Mouse (Mus musculus): ENCODE measurements around the gene F5. TPM values are rescaled to one million over a fixed set of nuclear protein-coding genes. Genes with fewer than 3 reads are reported as not detected.

Gene F5
- total RNA-seq (2021), result under 1 TPM; 0.12 to 0.28 TPM
- long read RNA-seq, experiment 1, result 0 reads
- long read RNA-seq, experiment 2, result 0 reads

GRCm38 (mm10) chr1:164151387-164152088, at the start of gene F5:
Gene F5 (plus strand): TSS chr1:164151838.
- DNase-seq, result no peak
- intact Hi-C loops (cut with DNase I), result no loop called here

GRCm38 (mm10) chr1:164109763-164110162, 41.9 kb upstream of the F5 start:
- no peak for DNase-seq

GRCm38 (mm10) chr1:164110591-164111329, 40.9 kb upstream of the F5 start:
- intact Hi-C loops (cut with DNase I), result no loop called here
- DNase-seq, result no peak

More at GRCm38 (mm10) chr1:164109763-164110162, 41.9 kb upstream of the F5 start:
- intact Hi-C loops (cut with DNase I), result no loop called here

GRCm38 (mm10) chr1:164114280-164114679, 37.4 kb upstream of the F5 start:
- intact Hi-C loops (cut with DNase I), result no loop called here
- DNase-seq, result no peak

DNA sequence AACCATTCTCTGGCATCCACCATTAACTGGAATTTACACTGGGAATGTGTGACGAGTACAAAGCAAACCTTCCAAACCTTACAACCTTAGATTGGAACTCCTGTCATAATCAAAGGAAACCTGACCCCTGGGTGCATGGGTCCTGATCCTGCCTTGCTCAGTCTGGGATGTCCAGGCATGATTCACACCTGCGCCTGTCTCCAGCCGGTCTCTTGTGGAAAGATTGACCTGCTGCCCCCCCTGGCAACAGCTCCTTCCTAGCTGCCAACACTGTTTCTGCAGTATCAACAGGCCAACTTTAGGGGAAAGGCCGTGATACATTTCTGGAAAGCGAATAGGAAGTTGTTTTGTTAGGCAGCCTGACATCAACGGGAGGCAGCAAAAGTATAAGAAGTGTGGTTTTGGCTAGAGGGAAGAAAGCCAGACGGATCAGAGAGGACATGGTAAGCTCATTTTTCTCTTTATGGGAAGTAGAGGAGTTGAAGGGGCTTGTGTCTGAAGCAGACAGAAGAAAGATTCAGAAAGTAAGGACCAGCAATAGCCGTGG, 36.6 kb upstream of the F5 start, which contains the start of gene Selp:
Selp (plus strand) TSS at position 318 of the 547 bp plus-strand sequence.
- intact Hi-C loops (cut with DNase I), result no loop called here
- no peak for DNase-seq

DNA sequence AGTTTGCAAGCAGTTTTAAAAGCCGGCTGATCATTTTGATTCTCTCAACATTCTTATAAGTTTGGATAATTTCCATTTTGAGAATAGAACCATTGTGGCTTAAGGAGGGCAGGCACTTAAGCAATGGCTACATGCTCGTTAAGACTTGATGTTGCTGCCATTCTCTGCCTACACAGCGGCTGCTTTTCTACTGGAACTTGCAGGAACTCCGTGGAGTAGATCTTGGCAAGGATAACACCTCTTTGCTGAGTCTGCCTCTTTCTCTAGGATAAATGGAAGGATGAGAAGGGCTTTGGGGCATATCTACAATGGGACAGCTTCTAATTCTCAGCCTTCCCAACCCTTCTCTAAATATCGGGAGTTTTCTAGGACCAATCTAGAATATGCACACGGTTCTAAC, 36.0 kb upstream of the F5 start:
- no peak for DNase-seq
- intact Hi-C loops (cut with DNase I), result no loop called here

DNA sequence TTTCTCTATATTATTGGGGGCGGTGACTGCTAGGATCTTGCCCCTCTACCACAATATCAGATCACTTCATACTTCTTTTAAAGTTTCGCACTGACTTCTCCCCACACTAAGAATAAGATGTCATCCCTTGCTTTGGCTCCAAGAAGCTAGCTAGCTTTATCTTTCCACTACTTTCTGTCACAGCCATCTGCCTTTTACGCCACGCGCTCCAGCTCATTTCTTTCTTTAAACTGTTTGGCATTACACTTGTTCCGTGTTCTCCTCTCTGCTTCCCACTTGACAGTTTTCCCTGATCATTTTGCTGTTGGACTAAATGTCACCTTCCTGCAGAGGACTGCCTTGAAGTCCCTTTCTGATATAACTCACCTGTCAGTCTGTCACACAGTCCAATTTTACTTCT, 33.8 kb upstream of the F5 start:
- intact Hi-C loops (cut with DNase I), result no loop called here
- DNase-seq, result no peak

DNA sequence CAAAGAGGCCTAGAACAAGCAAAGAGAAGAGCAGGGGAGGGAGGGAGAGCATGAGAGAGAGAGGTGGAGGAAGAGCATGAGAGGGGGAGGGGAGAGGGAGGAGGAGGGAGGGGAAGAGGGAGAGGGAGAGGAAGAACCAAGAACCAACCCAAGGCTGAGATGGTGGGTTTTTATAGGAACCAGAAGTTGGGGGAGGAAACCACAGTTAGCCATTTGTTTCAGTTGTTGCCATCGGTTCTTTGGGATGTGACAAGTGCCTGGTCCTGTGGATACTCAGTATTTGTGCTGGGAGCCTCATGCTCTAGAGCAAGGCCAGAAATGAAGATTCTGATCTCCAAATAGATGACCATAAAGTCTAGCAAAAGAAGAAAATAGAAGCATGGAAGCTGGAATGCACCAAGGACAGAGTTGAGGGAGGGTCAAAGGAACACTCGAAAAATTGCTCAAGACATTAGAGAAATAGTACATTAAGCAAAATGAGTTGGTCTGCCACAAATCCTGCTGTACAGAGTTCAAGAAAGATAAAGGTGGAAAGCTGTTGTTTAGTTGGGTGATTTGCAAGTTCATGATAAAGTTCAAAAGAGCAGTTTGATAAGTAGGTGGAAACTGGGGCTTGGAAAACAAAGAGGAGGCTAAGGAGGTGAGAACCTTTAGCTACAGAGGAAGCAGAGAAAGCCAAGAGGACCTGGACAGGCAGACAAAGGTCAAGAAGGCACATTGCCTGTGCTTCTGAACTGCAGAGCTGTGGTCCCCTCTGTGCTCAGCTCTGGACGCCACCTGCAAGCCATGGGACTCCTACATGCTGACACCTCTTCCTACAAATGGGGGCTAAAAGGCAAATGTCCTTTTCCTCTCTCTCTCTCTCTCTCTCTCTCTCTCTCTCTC, 31.5 kb upstream of the F5 start:
- intact Hi-C loops (cut with DNase I), result no loop called here

DNA sequence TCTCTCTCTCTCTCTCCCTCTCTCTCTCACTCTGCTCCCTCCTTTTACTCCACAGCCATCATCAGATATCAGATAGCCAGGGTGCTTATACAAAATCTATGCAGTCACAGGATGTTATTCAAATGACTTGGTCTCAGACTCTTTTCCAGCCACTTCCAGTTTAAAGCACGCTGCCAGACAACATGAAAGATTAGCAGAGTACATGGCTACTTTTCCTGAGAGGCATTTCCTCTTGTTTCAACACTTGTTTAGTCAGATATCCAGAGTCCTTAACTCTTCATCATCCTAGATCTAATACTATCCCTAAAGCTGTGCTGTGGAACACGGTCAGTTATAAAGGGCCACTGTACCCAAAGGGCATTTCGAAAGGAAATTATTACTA, 30.9 kb upstream of the F5 start:
- DNase-seq, result no peak
- intact Hi-C loops (cut with DNase I), result no loop called here

More for the DNA sequence above, 31.5 kb upstream of the F5 start:
- DNase-seq, result no peak

- intact Hi-C loops (cut with DNase I), result no loop called here
- DNase-seq, result no peak
These were observed 27.8 kb upstream of the F5 start for GRCm38 (mm10) chr1:164123836-164124235.

GRCm38 (mm10) chr1:164130013-164130412, 21.6 kb upstream of the F5 start:
- intact Hi-C loops (cut with DNase I), result no loop called here

GRCm38 (mm10) chr1:164132609-164133008, 19.0 kb upstream of the F5 start:
- intact Hi-C loops (cut with DNase I), result no loop called here
- no peak for DNase-seq

More at GRCm38 (mm10) chr1:164130013-164130412, 21.6 kb upstream of the F5 start:
- DNase-seq, result no peak

- DNase-seq, result no peak
- intact Hi-C loops (cut with DNase I), result no loop called here
These were observed 17.5 kb upstream of the F5 start for GRCm38 (mm10) chr1:164134101-164134500.

GRCm38 (mm10) chr1:164135360-164135759, 16.3 kb upstream of the F5 start:
- no peak for DNase-seq
- intact Hi-C loops (cut with DNase I), result loop anchor here (5.0 kb wide), 1 partner anchor 73 kb away; the partner anchor contains the start of gene Sell

DNA sequence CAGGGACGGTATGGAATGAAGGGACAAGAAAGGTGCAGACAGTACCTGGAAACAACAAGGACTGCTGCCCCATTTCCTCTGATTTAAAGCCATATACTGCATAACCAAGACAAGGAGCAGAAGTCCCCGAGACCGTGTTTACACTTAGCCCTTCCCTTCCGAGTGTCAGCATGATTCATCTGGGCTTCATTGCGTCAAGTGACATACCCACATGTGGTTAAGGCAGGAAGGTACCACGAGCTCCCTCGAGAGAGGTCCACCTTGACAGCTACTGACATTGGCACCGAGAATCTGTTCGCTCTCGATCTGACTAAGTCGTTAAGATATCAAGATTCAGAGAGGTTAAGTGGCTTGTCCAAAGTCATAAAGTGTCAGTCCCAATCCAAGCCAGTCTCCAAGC, 15.7 kb upstream of the F5 start:
- intact Hi-C loops (cut with DNase I), result loop anchor here (5.0 kb wide), 1 partner anchor 74 kb away; the partner anchor contains the start of gene Sell
- no peak for DNase-seq

GRCm38 (mm10) chr1:164136636-164137035, 15.0 kb upstream of the F5 start:
- no peak for DNase-seq
- intact Hi-C loops (cut with DNase I), result loop anchor here (5.0 kb wide), 1 partner anchor 74 kb away; the partner anchor contains the start of gene Sell

- DNase-seq, result peak; percentile 56 to 64
- intact Hi-C loops (cut with DNase I), result loop anchor here (5.0 kb wide), 1 partner anchor 76 kb away; the partner anchor contains the start of gene Sell
These were observed 13.1 kb upstream of the F5 start for GRCm38 (mm10) chr1:164138365-164139130.

- intact Hi-C loops (cut with DNase I), result loop anchor here (5.0 kb wide), 1 partner anchor 77 kb away; the partner anchor contains the start of gene Sell
- no peak for DNase-seq
These were observed 12.2 kb upstream of the F5 start for GRCm38 (mm10) chr1:164139464-164139863.

DNA sequence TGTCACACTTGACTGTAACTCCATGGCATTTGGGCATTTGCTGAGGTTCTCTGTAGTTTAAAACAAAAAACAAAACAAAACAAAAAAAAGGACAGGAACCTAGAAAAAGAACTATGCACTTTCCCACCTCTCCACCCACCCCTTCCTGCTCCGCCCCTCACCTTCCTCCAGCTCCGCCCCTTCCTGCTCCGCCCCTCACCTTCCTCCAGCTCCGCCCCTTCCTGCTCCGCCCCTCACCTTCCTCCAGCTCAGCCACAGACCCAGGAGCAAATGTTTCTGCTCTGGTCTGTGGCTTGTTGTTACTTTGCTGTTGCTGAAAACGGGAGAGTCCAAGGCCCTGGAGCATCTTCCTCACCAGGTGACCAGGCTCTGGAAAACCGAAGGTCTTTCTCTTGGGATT, 2.6 kb upstream of the F5 start:
- intact Hi-C loops (cut with DNase I), result no loop called here
- no peak for DNase-seq

Measured in gastrocnemius, postnatal 36 days (tissue).